9 mouse cellular contexts compared by ENCODE assay signal in genomic region chr3:17870895-17871482, GRCm38 (mm10).
DNase-seq lines count a peak whose midpoint lies in the region; ATAC-seq and TF ChIP-seq lines count a peak whose summit lies in the region.
"Had no signal": no experiment of that assay in that cellular context is flagged by ENCODE, and none has a peak within 500 bp of the region (broad histone marks: within the 10 kb centered on the region; RNA-seq: fewer than 3 reads in every experiment).

No protein-coding gene starts in this region.

- ATAC-seq in common myeloid progenitor, adult 5-6 weeks (replicated peaks; ENCODE audit: low read depth, poor library complexity, severe bottlenecking) = peak; percentile 90

- 50% methylated on average over 4 of the region's 4 CpGs for WGBS in kidney, adult 2 months

- H3K27me3 ChIP-seq in kidney, adult 2 months (replicated peaks; ENCODE audit: control insufficient read depth, insufficient read depth, low read length) = no peaks in the 10 kb centered on the region
- no peaks in the 10 kb centered on the region for H3K27me3 ChIP-seq in E14TG2a.4 (ENCODE audit: insufficient read depth, low read length)
- H3K27me3 ChIP-seq: heart, embryonic 13.5 days had no signal

- no peaks in the 10 kb centered on the region for H3K4me1 ChIP-seq in kidney, adult 2 months (ENCODE audit: control insufficient read depth, insufficient read depth, low read length)
- no peaks in the 10 kb centered on the region for H3K4me1 ChIP-seq in E14TG2a.4 (replicated peaks; ENCODE audit: low read depth, low read length)
- H3K4me1 ChIP-seq: heart, embryonic 13.5 days had no signal

- H3K36me3 ChIP-seq in kidney, adult 2 months (ENCODE audit: control insufficient read depth, insufficient read depth, low read length) = no peaks in the 10 kb centered on the region
- H3K36me3 ChIP-seq in E14TG2a.4 (ENCODE audit: insufficient read depth, low read length) = no peaks in the 10 kb centered on the region
- H3K36me3 ChIP-seq: heart, embryonic 13.5 days had no signal

- H3K27ac ChIP-seq in kidney, adult 2 months (ENCODE audit: insufficient read depth, low read depth, low read length) = no peak overlapping the region
- H3K27ac ChIP-seq: heart, embryonic 13.5 days had no signal

- H3K4me3 ChIP-seq in kidney, adult 2 months (ENCODE audit: insufficient read depth, low read depth, low read length) = no peak overlapping the region
- H3K4me3 ChIP-seq in E14TG2a.4 (replicated peaks; ENCODE audit: low read length) = no peak overlapping the region
- H3K4me3 ChIP-seq: heart, embryonic 13.5 days had no signal

- peak; percentile 1 for DNase-seq in kidney, adult 2 months
- DNase-seq in kidney, adult 18-20 months = no peak
- DNase-seq in kidney, postnatal 10 days = peak; percentile 26
- DNase-seq in right cerebral cortex, postnatal 36 days (ENCODE audit: low spot score in 2 of 2) = peak; percentile 2 to 3
- DNase-seq in ovary, postnatal 14 days (ENCODE audit: low spot score) = no peak
- no peak for DNase-seq in urinary bladder, postnatal 10 days (ENCODE audit: low spot score)

- no peak for TF ChIP-seq POLR2A in kidney, adult 2 months (IDR thresholded peaks at IDR 0.05; ENCODE audit: low read depth, low read length)

- peak; percentile 38 for TF ChIP-seq CTCF in kidney, adult 2 months (conservative IDR thresholded peaks at IDR 0.05; ENCODE audit: insufficient read depth, insufficient read length, low read depth, low read length)
- peak; percentile 58 for TF ChIP-seq CTCF in E14TG2a.4 (conservative IDR thresholded peaks at IDR 0.05; ENCODE audit: low read length)

- peaks cover 7% of the 10 kb centered on the region for H3K9me3 ChIP-seq in E14TG2a.4 (ENCODE audit: low read length)
- H3K9me3 ChIP-seq: heart, embryonic 13.5 days had no signal

Comparison
In these comparisons a context has a peak if more than half of its experiments do, and no peak if none do; other contexts are left out.
1. DNase-seq: peak in kidney, adult 2 months (single experiment), kidney, postnatal 10 days (single experiment) and right cerebral cortex, postnatal 36 days (2 of 2); none in kidney, adult 18-20 months (single experiment), ovary, postnatal 14 days (single experiment) and urinary bladder, postnatal 10 days (single experiment).